Mouse (Mus musculus) bone marrow macrophage, adult 2 months (primary cell): ENCODE results near the gene Fpr-rs4.

Experiments used
- CTCF ChIP-seq: IDR thresholded peaks from 2 replicates; pipeline ENCODE4 v1.5.1; 2012; ENCODE audit warnings: low read depth, mild to moderate bottlenecking, low read length, moderate library complexity
- POLR2A ChIP-seq: IDR thresholded peaks from 2 replicates; pipeline ENCODE4 v1.6.1; 2012; ENCODE audit warnings: mild to moderate bottlenecking, low read depth, low read length, borderline replicate concordance

DNA sequence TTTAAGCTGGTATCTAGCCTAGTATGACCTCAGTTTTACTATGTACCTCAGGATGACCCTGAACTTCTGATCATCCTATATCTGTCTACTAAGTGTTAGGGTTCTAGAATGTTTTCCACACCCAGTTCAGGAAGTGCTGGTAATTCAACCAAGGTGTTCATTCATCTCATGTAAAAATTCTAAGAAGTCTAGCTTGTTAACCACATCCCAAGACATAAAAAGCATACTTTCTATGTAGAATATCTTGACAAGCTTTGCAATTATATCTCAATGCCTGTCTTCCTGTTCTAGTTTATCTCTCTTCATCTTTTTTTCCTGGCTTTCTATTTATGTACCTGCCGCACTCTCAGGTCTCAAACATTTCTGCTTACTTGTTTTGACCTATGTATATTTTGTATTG lies 16.8 kb upstream of the Fpr-rs4 start:
- TF ChIP-seq CTCF (no peak), POLR2A (no peak)
